Mouse (Mus musculus): Measurements from ENCODE around the gene Acbd5. TPM values are rescaled to one million over a fixed set of nuclear protein-coding genes. Genes with fewer than 3 reads are reported as not detected.
"Not testable (repeated sequence)": the region's sequence is repeated elsewhere in the genome, so short reads cannot be mapped to it uniquely, and the experiment has no call there.

Gene Acbd5
- polyA plus RNA-seq, 1 experiment from 2014 or later, result 34.2 TPM

- WGBS, result under 1% methylated on average over 59 of the region's 59 CpGs
- Histone ChIP-seq H3K27me3 (no peaks in the 10 kb centered on the region), H3K4me1 (peaks cover 7% of the 10 kb centered on the region), H3K9ac (peak overlapping the region; percentile 95), H3K4me2 (peak overlapping the region; percentile 62), H3K36me3 (no peaks in the 10 kb centered on the region), H3K4me3 (replicated peaks) (peak overlapping the region; percentile 99), H3K9me3 (replicated peaks) (no peaks in the 10 kb centered on the region), H3K27ac (peak overlapping the region; percentile 99)
- peak; percentile 91 for ATAC-seq (replicated peaks; ENCODE audit: low FRiP score)
These were observed 28.6 kb upstream of the Acbd5 start for GRCm38 (mm10) chr2:23039082-23040000.

- Histone ChIP-seq H3K4me3 (replicated peaks) (peak within 1 kb of the TSS; percentile 99), H3K9me3 (replicated peaks) (no peaks in the 10 kb centered on the region), H3K4me2 (peak within 1 kb of the TSS; percentile 62), H3K9ac (peak within 1 kb of the TSS; percentile 95), H3K27ac (peak within 1 kb of the TSS; percentile 99), H3K27me3 (no peaks in the 10 kb centered on the region), H3K36me3 (no peaks in the 10 kb centered on the region), H3K4me1 (peaks cover 7% of the 10 kb centered on the region)
- peak; percentile 99 for ATAC-seq (replicated peaks; ENCODE audit: low FRiP score)
- WGBS, result 2% methylated on average over 24 of the region's 24 CpGs
These were observed 27.8 kb upstream of the Acbd5 start, which contains the start of gene Abi1 for GRCm38 (mm10) chr2:23040001-23040646. TSS of gene Abi1 (minus strand) at chr2:23040241.

DNA sequence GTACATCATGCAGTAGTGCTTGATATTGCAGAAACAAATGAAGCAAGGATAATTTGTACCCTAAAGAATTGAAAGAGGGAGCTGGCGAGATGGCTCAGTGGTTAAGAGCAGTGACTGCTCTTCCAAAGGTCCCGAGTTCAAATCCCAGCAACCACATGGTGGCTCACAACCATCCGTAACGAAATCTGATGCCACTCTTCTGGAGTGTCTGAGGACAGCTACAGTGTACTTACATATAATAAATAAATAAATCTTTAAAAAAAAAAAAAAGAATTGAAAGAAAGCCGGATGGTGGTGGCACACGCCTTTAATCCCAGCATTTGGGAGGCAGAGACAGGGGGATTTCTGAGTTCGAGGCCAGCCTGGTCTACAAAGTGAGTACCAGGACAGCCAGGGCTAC is 27.3 kb upstream of the Acbd5 start:
- H3K36me3 ChIP-seq; H3K4me1 ChIP-seq; H3K4me2 ChIP-seq; H3K9me3 ChIP-seq (replicated peaks); ATAC-seq (replicated peaks; ENCODE audit: low FRiP score); H3K27me3 ChIP-seq; H3K9ac ChIP-seq; H3K4me3 ChIP-seq (replicated peaks); H3K27ac ChIP-seq: not testable (repeated sequence)
- WGBS, result 89% methylated on average over 7 of the region's 7 CpGs

GRCm38 (mm10) chr2:23041457-23041856 is 26.5 kb upstream of the Acbd5 start:
- no peaks in the 10 kb centered on the region for H3K27me3 ChIP-seq
- ATAC-seq (replicated peaks; ENCODE audit: low FRiP score), result no peak
- 87% methylated on average over 4 of the region's 4 CpGs for WGBS
- no peak overlapping the region for H3K4me3 ChIP-seq (replicated peaks)
- H3K4me2 ChIP-seq, result no peak overlapping the region
- no peaks in the 10 kb centered on the region for H3K36me3 ChIP-seq
- peaks cover 5% of the 10 kb centered on the region for H3K4me1 ChIP-seq
- H3K9ac ChIP-seq, result no peak overlapping the region
- no peak overlapping the region for H3K27ac ChIP-seq
- no peaks in the 10 kb centered on the region for H3K9me3 ChIP-seq (replicated peaks)

DNA sequence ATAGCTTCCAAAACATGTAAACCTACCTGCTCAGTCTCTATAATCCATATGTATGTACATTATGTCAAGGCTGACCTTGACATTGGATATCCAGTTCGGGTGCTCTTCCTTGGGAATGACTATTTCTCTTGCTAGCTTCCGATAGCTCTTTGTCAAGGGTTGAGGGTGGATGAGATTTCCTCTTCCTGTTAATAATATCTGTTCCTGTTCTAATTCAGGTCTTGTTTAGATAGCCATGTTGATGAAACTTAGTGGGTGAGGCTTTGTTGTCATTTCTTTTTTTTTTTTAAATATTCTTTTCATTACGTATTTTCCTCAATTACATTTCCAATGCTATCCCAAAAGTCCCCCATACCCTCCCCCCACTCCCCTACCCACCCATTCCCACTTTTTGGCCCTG is 25.8 kb upstream of the Acbd5 start:
- Histone ChIP-seq H3K9me3 (replicated peaks) (no peaks in the 10 kb centered on the region), H3K4me2 (no peak overlapping the region), H3K27ac (no peak overlapping the region), H3K4me1 (peaks cover 5% of the 10 kb centered on the region), H3K27me3 (no peaks in the 10 kb centered on the region), H3K36me3 (no peaks in the 10 kb centered on the region), H3K4me3 (replicated peaks) (no peak overlapping the region), H3K9ac (no peak overlapping the region)
- no peak for ATAC-seq (replicated peaks; ENCODE audit: low FRiP score)
- 86% methylated on average over 3 of the region's 3 CpGs for WGBS

DNA sequence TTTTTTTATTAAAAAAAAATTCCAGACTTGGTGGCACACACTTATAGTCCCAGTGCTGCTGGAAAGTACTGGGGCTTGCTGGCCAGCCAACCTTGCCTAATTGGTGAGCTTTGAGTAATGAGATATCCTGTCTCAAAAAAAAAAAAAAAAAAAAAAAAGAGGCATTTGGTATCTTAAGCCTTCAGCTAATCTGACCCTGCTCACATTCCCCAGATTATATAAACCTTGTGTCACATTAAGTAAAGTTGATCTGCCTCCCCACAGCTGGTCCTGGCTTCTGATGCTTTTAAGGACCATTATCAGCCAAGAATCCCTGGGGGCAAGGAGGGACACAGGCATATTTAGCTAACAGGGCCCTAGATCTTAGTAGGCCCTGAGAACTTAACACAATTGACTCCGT is 22.3 kb upstream of the Acbd5 start:
- WGBS, result 47% methylated on average over 1 of the region's 1 CpGs
- Histone ChIP-seq H3K36me3 (no peaks in the 10 kb centered on the region), H3K4me2 (no peak overlapping the region), H3K4me1 (no peaks in the 10 kb centered on the region), H3K27me3 (no peaks in the 10 kb centered on the region), H3K9ac (no peak overlapping the region), H3K9me3 (replicated peaks) (no peaks in the 10 kb centered on the region), H3K4me3 (replicated peaks) (no peak overlapping the region), H3K27ac (no peak overlapping the region)
- ATAC-seq (replicated peaks; ENCODE audit: low FRiP score), result no peak

- no peak for ATAC-seq (replicated peaks; ENCODE audit: low FRiP score)
- H3K4me1 ChIP-seq, result no peaks in the 10 kb centered on the region
- no peak overlapping the region for H3K27ac ChIP-seq
- no peak overlapping the region for H3K4me2 ChIP-seq
- no peak overlapping the region for H3K9ac ChIP-seq
- H3K4me3 ChIP-seq (replicated peaks), result no peak overlapping the region
- no peaks in the 10 kb centered on the region for H3K27me3 ChIP-seq
- H3K36me3 ChIP-seq, result no peaks in the 10 kb centered on the region
- H3K9me3 ChIP-seq (replicated peaks), result no peaks in the 10 kb centered on the region
These were observed 20.0 kb upstream of the Acbd5 start for GRCm38 (mm10) chr2:23048006-23048405.

DNA sequence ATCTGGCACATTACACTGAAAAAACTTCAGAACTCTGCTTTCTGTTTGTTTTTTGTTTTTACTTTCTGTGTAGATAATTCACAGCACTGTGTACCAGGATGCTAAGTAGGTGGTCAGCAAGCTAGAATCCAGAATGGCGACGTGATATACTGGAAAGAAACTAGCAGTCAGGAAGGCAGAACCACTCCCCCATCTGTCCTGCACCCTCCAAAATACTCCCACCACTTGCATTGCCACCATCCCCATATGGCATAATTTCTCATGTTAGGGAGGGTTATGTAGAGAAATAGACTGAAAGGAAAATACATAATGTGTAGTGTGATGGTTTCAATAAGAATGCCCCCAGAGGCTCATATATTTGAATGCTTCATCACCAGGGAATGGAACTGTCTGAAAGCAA is 16.1 kb upstream of the Acbd5 start:
- H3K36me3 ChIP-seq, result no peaks in the 10 kb centered on the region
- H3K4me1 ChIP-seq, result no peaks in the 10 kb centered on the region
- H3K4me2 ChIP-seq, result no peak overlapping the region
- WGBS, result 58% methylated on average over 2 of the region's 2 CpGs
- H3K27me3 ChIP-seq, result no peaks in the 10 kb centered on the region
- no peak overlapping the region for H3K4me3 ChIP-seq (replicated peaks)
- ATAC-seq (replicated peaks; ENCODE audit: low FRiP score), result no peak
- no peak overlapping the region for H3K27ac ChIP-seq
- H3K9me3 ChIP-seq (replicated peaks), result no peaks in the 10 kb centered on the region
- no peak overlapping the region for H3K9ac ChIP-seq

GRCm38 (mm10) chr2:23052523-23052922 is 15.4 kb upstream of the Acbd5 start:
- Histone ChIP-seq H3K4me2 (no peak overlapping the region), H3K4me3 (replicated peaks) (no peak overlapping the region), H3K9ac (no peak overlapping the region), H3K9me3 (replicated peaks) (no peaks in the 10 kb centered on the region), H3K36me3 (no peaks in the 10 kb centered on the region), H3K27me3 (no peaks in the 10 kb centered on the region), H3K4me1 (no peaks in the 10 kb centered on the region), H3K27ac (no peak overlapping the region)
- ATAC-seq (replicated peaks; ENCODE audit: low FRiP score), result no peak
- WGBS, result 73% methylated on average over 6 of the region's 6 CpGs

DNA sequence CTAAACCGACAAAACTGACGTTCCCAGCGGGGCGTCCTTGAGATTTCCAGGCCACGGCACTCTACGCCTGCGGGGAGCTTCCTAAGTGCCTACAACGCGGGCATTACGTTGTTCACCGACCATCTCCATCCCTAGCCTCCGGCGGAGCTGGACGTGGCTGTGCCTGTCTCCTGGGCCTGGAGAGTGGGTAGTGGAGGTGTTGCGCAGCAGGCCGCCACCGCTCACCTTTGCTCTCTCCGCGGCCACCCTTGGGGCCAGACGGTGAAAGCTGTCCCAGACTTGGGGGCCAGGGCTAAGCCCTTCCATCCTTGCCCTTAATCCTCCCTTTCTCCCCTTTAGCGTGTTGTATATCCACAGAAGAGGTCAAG is 387 bp downstream of the Acbd5 start:
- peak; percentile 68 for ATAC-seq (replicated peaks; ENCODE audit: low FRiP score)
- Histone ChIP-seq H3K36me3 (peaks cover 11% of the 10 kb centered on the region; the same call in 1 of the 2 replicates), H3K27me3 (no peaks in the 10 kb centered on the region), H3K9ac (peak overlapping the region; percentile 80), H3K9me3 (replicated peaks) (no peaks in the 10 kb centered on the region), H3K27ac (peak overlapping the region; percentile 97), H3K4me3 (replicated peaks) (peak overlapping the region; percentile 68), H3K4me2 (peak overlapping the region; percentile 97), H3K4me1 (peaks cover 8% of the 10 kb centered on the region; the same call in 1 of the 2 replicates)
- WGBS, result under 1% methylated on average over 21 of the region's 21 CpGs

- no peaks in the 10 kb centered on the region for H3K27me3 ChIP-seq
- peaks cover 8% of the 10 kb centered on the region; the same call in 1 of the 2 replicates for H3K4me1 ChIP-seq
- H3K9ac ChIP-seq, result peak overlapping the region; percentile 80
- peak overlapping the region; percentile 97 for H3K4me2 ChIP-seq
- no peaks in the 10 kb centered on the region for H3K9me3 ChIP-seq (replicated peaks)
- H3K4me3 ChIP-seq (replicated peaks), result peak overlapping the region; percentile 68
- ATAC-seq (replicated peaks; ENCODE audit: low FRiP score), result peak; percentile 94
- peak overlapping the region; percentile 97 for H3K27ac ChIP-seq
- H3K36me3 ChIP-seq, result peaks cover 13% of the 10 kb centered on the region; the same call in 1 of the 2 replicates
- under 1% methylated on average over 50 of the region's 50 CpGs for WGBS
These were observed 1.2 kb downstream of the Acbd5 start for GRCm38 (mm10) chr2:23068894-23069744.

Measured in kidney, embryonic 15.5 days (tissue).